Mouse (Mus musculus) liver, adult (tissue): ENCODE measurements around the gene Wdr34.

Experiments used
- GATA4 ChIP-seq: IDR thresholded peaks from 2 replicates; pipeline ENCODE4 v1.6.1; 2014; ENCODE audit warnings: mild to moderate bottlenecking, low read length; ENCODE audit not compliant: insufficient replicate concordance

Gene Wdr34

GRCm38 (mm10) chr2:30056736-30057135 lies 8.1 kb upstream of the Wdr34 start:
- TF ChIP-seq GATA4 = no peak

GRCm38 (mm10) chr2:30051992-30052761 lies 3.5 kb upstream of the Wdr34 start:
- TF ChIP-seq GATA4 = no peak

GRCm38 (mm10) chr2:30049831-30050230 lies 1.1 kb upstream of the Wdr34 start:
- peak; percentile 96 for TF ChIP-seq GATA4

- TF ChIP-seq GATA4 = no peak
These were observed 580 bp downstream of the Wdr34 start for GRCm38 (mm10) chr2:30048101-30048501.

- no peak for TF ChIP-seq GATA4
These were observed 1.6 kb downstream of the Wdr34 start for GRCm38 (mm10) chr2:30047127-30047526.

- no peak for TF ChIP-seq GATA4
These were observed 4.1 kb downstream of the Wdr34 start for GRCm38 (mm10) chr2:30044550-30044949.

- TF ChIP-seq GATA4 = no peak
These were observed 6.2 kb downstream of the Wdr34 start for GRCm38 (mm10) chr2:30042445-30042844.

- no peak for TF ChIP-seq GATA4
These were observed 9.0 kb downstream of the Wdr34 start for GRCm38 (mm10) chr2:30039687-30040086.

- TF ChIP-seq GATA4 = no peak
These were observed 10.3 kb downstream of the Wdr34 start for GRCm38 (mm10) chr2:30038370-30038769.

GRCm38 (mm10) chr2:30037762-30038161 lies 10.9 kb downstream of the Wdr34 start:
- TF ChIP-seq GATA4 = no peak

- no peak for TF ChIP-seq GATA4
These were observed 15.7 kb downstream of the Wdr34 start for GRCm38 (mm10) chr2:30032957-30033356.

GRCm38 (mm10) chr2:30032244-30032846 lies 16.3 kb downstream of the Wdr34 start:
- TF ChIP-seq GATA4 = no peak

GRCm38 (mm10) chr2:30026997-30027396 lies 21.7 kb downstream of the Wdr34 start:
- TF ChIP-seq GATA4 = no peak

- no peak for TF ChIP-seq GATA4
These were observed 23.2 kb downstream of the Wdr34 start for GRCm38 (mm10) chr2:30025454-30025853.

GRCm38 (mm10) chr2:30014326-30014966 lies 34.2 kb downstream of the Wdr34 start:
- TF ChIP-seq GATA4 = no peak

- TF ChIP-seq GATA4 = no peak
These were observed 37.8 kb downstream of the Wdr34 start for GRCm38 (mm10) chr2:30010840-30011281.
